In genomic region chr1:60860955-60861354, GRCm38 (mm10) we compare ENCODE assay signal across 8 mouse cellular contexts. TPM values are rescaled to one million over a fixed set of nuclear protein-coding genes. Genes with fewer than 3 reads are reported as not detected.
DNase-seq lines count a peak whose midpoint lies in the region; ATAC-seq lines count a peak whose summit lies in the region.

No protein-coding gene starts in this region.

- peak overlapping the region; percentile 43; the same call in 1 of the 2 replicates for H3K4me2 ChIP-seq in lung, embryonic 15.5 days
- H3K4me2 ChIP-seq in hindbrain, embryonic 12.5 days (replicated peaks): peak overlapping the region; percentile 48
- H3K4me2 ChIP-seq in neural tube, embryonic 15.5 days: peak overlapping the region; percentile 58

- H3K36me3 ChIP-seq in lung, embryonic 15.5 days: no peaks in the 10 kb centered on the region
- H3K36me3 ChIP-seq in hindbrain, embryonic 12.5 days: no peaks in the 10 kb centered on the region
- no peaks in the 10 kb centered on the region for H3K36me3 ChIP-seq in neural tube, embryonic 15.5 days

- ATAC-seq in frontal cortex, adult (ENCODE audit: low TSS enrichment): peak; percentile 57
- no peak for ATAC-seq in lung, embryonic 15.5 days (ENCODE audit: borderline replicate concordance, extremely low read depth, low FRiP score, low TSS enrichment)
- ATAC-seq in hindbrain, embryonic 12.5 days (ENCODE audit: low FRiP score): peak; percentile 64
- peak; percentile 76 for ATAC-seq in neural tube, embryonic 15.5 days (ENCODE audit: low FRiP score)

- WGBS in lung, embryonic 15.5 days: 42% methylated on average over 5 of the region's 5 CpGs
- WGBS in hindbrain, embryonic 12.5 days: 37% methylated on average over 5 of the region's 5 CpGs
- WGBS in neural tube, embryonic 15.5 days: 13% methylated on average over 5 of the region's 5 CpGs

- H3K4me3 ChIP-seq in lung, embryonic 15.5 days: no peak overlapping the region
- H3K4me3 ChIP-seq in hindbrain, embryonic 12.5 days: peak overlapping the region; percentile 16; the same call in 1 of the 2 replicates
- peak overlapping the region; percentile 34 for H3K4me3 ChIP-seq in neural tube, embryonic 15.5 days (replicated peaks)

- DNase-seq in frontal cortex, postnatal 10 days (ENCODE audit: low spot score in 2 of 2): no peak
- no peak for DNase-seq in lung, adult 18-20 months
- no peak for DNase-seq in thymus, postnatal 4 days
- no peak for DNase-seq in ovary, postnatal 14 days (ENCODE audit: low spot score)

- no peaks in the 10 kb centered on the region for H3K27me3 ChIP-seq in lung, embryonic 15.5 days
- no peaks in the 10 kb centered on the region for H3K27me3 ChIP-seq in hindbrain, embryonic 12.5 days
- no peaks in the 10 kb centered on the region for H3K27me3 ChIP-seq in neural tube, embryonic 15.5 days (replicated peaks)

- H3K4me1 ChIP-seq in lung, embryonic 15.5 days: peaks cover 23% of the 10 kb centered on the region
- H3K4me1 ChIP-seq in hindbrain, embryonic 12.5 days: peaks cover 13% of the 10 kb centered on the region
- peaks cover 24% of the 10 kb centered on the region for H3K4me1 ChIP-seq in neural tube, embryonic 15.5 days

- no peaks in the 10 kb centered on the region for H3K9me3 ChIP-seq in lung, embryonic 15.5 days
- no peaks in the 10 kb centered on the region for H3K9me3 ChIP-seq in hindbrain, embryonic 12.5 days (replicated peaks)
- H3K9me3 ChIP-seq in neural tube, embryonic 15.5 days (replicated peaks): no peaks in the 10 kb centered on the region

- peak overlapping the region; percentile 25; the same call in 1 of the 2 replicates for H3K27ac ChIP-seq in lung, embryonic 15.5 days
- H3K27ac ChIP-seq in hindbrain, embryonic 12.5 days: peak overlapping the region; percentile 79
- peak overlapping the region; percentile 84 for H3K27ac ChIP-seq in neural tube, embryonic 15.5 days (replicated peaks)

- no peak overlapping the region for H3K9ac ChIP-seq in lung, embryonic 15.5 days
- peak overlapping the region; percentile 39; the same call in 1 of the 2 replicates for H3K9ac ChIP-seq in hindbrain, embryonic 12.5 days
- peak overlapping the region; percentile 60 for H3K9ac ChIP-seq in neural tube, embryonic 15.5 days (replicated peaks)

RNA-seq across cellular contexts. Expression of gene Ctla4, which starts 25.8 kb away (rescaled TPM):
- 0.08 and 1.2 TPM in 2 replicates for polyA plus RNA-seq in lung, embryonic 15.5 days (2015; fragmentation: Nextera tagmentation; extraction: Ambion mirVana)
- not detected in 2 replicates for polyA plus RNA-seq in hindbrain, embryonic 12.5 days (2016; fragmentation: Nextera tagmentation; extraction: Ambion mirVana)
- 5.5 TPM in 1 of 2 replicates, not detected in the other for polyA plus RNA-seq in neural tube, embryonic 15.5 days (2015; fragmentation: Nextera tagmentation; extraction: Ambion mirVana)

Comparison
In these comparisons a context has a peak if more than half of its experiments do, and no peak if none do; other contexts are left out.
1. H3K27ac ChIP-seq: peak in every context shown above with its lines; median percentile 84 in neural tube, embryonic 15.5 days; 79 in hindbrain, embryonic 12.5 days; 25 in lung, embryonic 15.5 days.